Mouse (Mus musculus): ENCODE measurements around the gene Mtss1l. TPM values are rescaled to one million over a fixed set of nuclear protein-coding genes. Genes with fewer than 3 reads are reported as not detected.

Gene Mtss1l
- polyA plus RNA-seq, 1 experiment, result 23.0 TPM

DNA sequence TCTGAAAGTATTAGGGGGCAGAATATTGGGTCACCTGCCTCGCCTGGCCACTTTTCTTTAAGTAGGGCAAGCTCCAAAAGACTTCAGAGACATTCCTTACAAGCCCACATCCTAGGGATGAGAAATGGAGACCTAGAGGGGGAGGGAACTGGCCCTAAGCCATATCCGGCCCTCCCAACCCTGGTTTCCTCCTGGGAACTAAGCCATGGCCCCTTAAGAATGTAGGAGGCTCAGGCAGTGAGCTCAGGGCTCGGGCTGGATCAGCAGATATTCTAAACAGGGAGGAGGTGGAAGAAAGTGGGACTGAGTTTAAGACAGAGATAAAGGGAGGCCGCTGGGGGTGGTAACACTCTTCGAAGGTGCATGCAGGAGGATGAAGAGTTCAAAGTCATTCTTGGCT lies 39.9 kb downstream of the Mtss1l start:
- TF ChIP-seq CTCF (conservative IDR thresholded peaks at IDR 0.05; ENCODE audit: insufficient read depth, insufficient read length, low read depth, low read length) (no peak), POLR2A (IDR thresholded peaks at IDR 0.05; ENCODE audit: low read depth, low read length) (no peak)
- Histone ChIP-seq H3K27ac (ENCODE audit: insufficient read depth, low read depth, low read length) (peak overlapping the region; percentile 41), H3K4me1 (ENCODE audit: control insufficient read depth, insufficient read depth, low read length) (peaks cover 5% of the 10 kb centered on the region; the same call in 1 of the 2 replicates), H3K36me3 (ENCODE audit: control insufficient read depth, insufficient read depth, low read length) (no peaks in the 10 kb centered on the region), H3K4me3 (ENCODE audit: insufficient read depth, low read depth, low read length) (no peak overlapping the region), H3K27me3 (replicated peaks; ENCODE audit: control insufficient read depth, insufficient read depth, low read length) (no peaks in the 10 kb centered on the region)
- peak; percentile 90 for DNase-seq
- 45% methylated on average over 5 of the region's 5 CpGs for WGBS

DNA sequence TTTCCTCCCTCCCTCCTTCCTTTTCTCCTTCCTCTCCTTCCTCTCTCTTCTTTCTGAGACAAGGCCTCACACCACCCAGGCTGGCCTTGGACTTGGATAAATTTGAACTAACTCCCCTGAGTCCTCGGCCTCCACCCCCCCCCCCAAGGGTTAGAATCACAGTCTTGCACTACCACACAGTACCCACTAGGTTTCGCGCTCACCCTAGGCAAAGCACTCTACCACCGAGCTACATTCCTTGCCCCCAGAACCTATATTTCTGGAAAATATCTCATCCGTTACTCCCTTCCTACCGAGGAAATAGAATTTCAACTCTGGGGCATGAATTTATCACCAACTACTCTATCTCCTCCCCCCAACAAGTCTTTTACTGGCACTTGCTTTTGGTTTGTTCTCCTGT lies 40.7 kb downstream of the Mtss1l start:
- DNase-seq, result peak; percentile 14
- Histone ChIP-seq H3K27ac (ENCODE audit: insufficient read depth, low read depth, low read length) (peak overlapping the region; percentile 9; the same call in 1 of the 2 replicates), H3K27me3 (replicated peaks; ENCODE audit: control insufficient read depth, insufficient read depth, low read length) (no peaks in the 10 kb centered on the region), H3K4me3 (ENCODE audit: insufficient read depth, low read depth, low read length) (no peak overlapping the region), H3K36me3 (ENCODE audit: control insufficient read depth, insufficient read depth, low read length) (no peaks in the 10 kb centered on the region), H3K4me1 (ENCODE audit: control insufficient read depth, insufficient read depth, low read length) (peaks cover 5% of the 10 kb centered on the region; the same call in 1 of the 2 replicates)
- TF ChIP-seq POLR2A (IDR thresholded peaks at IDR 0.05; ENCODE audit: low read depth, low read length), result no peak
- TF ChIP-seq CTCF (conservative IDR thresholded peaks at IDR 0.05; ENCODE audit: insufficient read depth, insufficient read length, low read depth, low read length), result peak; percentile 44
- 33% methylated on average over 6 of the region's 6 CpGs for WGBS

DNA sequence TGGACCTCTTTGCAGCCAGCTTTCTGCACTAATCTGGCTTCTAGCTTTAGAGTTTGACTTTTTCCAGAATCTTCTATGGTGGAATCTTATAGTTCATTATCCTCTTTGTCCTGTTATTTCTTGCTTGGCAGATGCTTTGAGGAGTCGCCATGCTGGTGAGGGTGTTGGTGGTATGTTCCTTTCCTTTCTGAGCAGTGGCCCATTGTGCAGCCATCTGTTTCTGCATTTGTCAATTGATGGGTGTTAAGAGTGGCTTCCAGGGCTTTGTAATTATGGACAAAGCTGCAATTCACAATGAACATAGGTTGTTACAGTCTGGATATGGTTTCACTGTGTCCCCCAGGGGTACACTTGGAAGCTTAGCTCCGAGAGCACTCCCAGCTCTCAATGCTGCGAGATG lies 43.4 kb downstream of the Mtss1l start:
- DNase-seq, result no peak
- no peaks in the 10 kb centered on the region for H3K36me3 ChIP-seq (ENCODE audit: control insufficient read depth, insufficient read depth, low read length)
- peaks cover 5% of the 10 kb centered on the region; the same call in 1 of the 2 replicates for H3K4me1 ChIP-seq (ENCODE audit: control insufficient read depth, insufficient read depth, low read length)
- TF ChIP-seq CTCF (conservative IDR thresholded peaks at IDR 0.05; ENCODE audit: insufficient read depth, insufficient read length, low read depth, low read length) (no peak), POLR2A (IDR thresholded peaks at IDR 0.05; ENCODE audit: low read depth, low read length) (no peak)
- WGBS, result 93% methylated on average over 3 of the region's 3 CpGs
- no peak overlapping the region for H3K27ac ChIP-seq (ENCODE audit: insufficient read depth, low read depth, low read length)
- no peaks in the 10 kb centered on the region for H3K27me3 ChIP-seq (replicated peaks; ENCODE audit: control insufficient read depth, insufficient read depth, low read length)
- H3K4me3 ChIP-seq (ENCODE audit: insufficient read depth, low read depth, low read length), result no peak overlapping the region

DNA sequence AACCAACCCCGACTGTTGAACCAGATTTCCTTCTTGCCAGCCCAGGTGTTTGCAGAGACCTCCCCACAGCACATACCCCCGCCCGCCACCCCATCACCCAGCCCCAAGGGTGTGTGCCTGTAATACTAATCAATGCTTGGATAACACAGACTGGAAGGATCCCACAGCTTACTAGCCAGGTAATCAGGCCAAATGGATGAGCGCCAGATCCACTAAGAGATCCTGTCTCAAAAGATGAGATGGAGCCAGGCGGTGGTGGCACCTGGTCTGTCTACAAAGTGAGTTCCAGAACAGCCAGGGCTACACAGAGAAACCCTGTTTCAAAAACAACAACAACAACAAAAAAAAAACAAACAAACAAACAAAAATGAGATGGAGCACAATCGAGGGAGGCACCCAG lies 46.0 kb downstream of the Mtss1l start:
- WGBS, result 88% methylated on average over 6 of the region's 6 CpGs
- Histone ChIP-seq H3K4me3 (ENCODE audit: insufficient read depth, low read depth, low read length) (no peak overlapping the region), H3K36me3 (ENCODE audit: control insufficient read depth, insufficient read depth, low read length) (no peaks in the 10 kb centered on the region), H3K27me3 (replicated peaks; ENCODE audit: control insufficient read depth, insufficient read depth, low read length) (no peaks in the 10 kb centered on the region), H3K27ac (ENCODE audit: insufficient read depth, low read depth, low read length) (no peak overlapping the region), H3K4me1 (ENCODE audit: control insufficient read depth, insufficient read depth, low read length) (no peaks in the 10 kb centered on the region)
- TF ChIP-seq CTCF (conservative IDR thresholded peaks at IDR 0.05; ENCODE audit: insufficient read depth, insufficient read length, low read depth, low read length) (no peak), POLR2A (IDR thresholded peaks at IDR 0.05; ENCODE audit: low read depth, low read length) (no peak)
- DNase-seq, result no peak

DNA sequence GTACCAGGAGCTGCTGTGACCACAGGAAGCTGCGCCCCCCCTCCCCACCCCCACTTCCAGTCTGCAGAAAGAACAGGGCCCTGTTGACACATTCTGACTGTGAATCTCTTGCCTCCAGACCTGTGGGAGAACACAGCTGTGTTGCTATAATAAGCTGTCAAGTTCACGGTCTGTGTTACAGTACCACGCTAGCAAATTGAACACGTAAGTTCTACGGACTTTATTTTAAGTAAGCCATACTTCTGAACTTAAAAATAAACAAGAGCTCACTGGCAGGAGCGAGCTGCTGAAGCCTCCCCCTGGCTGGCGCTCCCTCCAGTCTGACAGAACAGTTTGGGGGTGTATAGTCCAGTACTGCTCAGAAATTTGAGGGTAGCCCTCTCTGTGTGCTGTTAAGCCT lies 51.2 kb downstream of the Mtss1l start:
- no peak for DNase-seq
- no peaks in the 10 kb centered on the region for H3K36me3 ChIP-seq (ENCODE audit: control insufficient read depth, insufficient read depth, low read length)
- no peak overlapping the region for H3K27ac ChIP-seq (ENCODE audit: insufficient read depth, low read depth, low read length)
- no peak for TF ChIP-seq CTCF (conservative IDR thresholded peaks at IDR 0.05; ENCODE audit: insufficient read depth, insufficient read length, low read depth, low read length)
- H3K27me3 ChIP-seq (replicated peaks; ENCODE audit: control insufficient read depth, insufficient read depth, low read length), result no peaks in the 10 kb centered on the region
- no peak overlapping the region for H3K4me3 ChIP-seq (ENCODE audit: insufficient read depth, low read depth, low read length)
- 68% methylated on average over 7 of the region's 7 CpGs for WGBS
- peaks cover 11% of the 10 kb centered on the region for H3K4me1 ChIP-seq (ENCODE audit: control insufficient read depth, insufficient read depth, low read length)

DNA sequence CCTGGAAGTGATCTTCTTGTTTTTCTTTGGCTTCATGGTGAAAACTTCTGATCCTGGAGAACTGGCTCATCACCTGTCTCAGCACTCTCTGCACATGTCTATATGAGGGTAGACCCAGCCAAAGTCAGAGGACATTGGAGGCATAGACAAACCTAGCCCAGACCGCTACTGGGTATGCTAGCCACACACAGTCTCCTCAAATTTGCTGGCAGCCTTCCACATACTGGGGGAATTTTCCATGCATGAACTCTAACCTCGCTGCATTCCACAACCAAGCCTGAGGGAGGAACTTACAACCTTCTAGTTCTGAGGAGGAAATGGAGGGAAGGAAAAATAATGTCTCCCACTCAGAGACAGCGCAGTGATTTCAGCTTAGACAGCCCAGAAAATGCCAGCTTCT lies 52.8 kb downstream of the Mtss1l start:
- TF ChIP-seq POLR2A (IDR thresholded peaks at IDR 0.05; ENCODE audit: low read depth, low read length), result no peak
- TF ChIP-seq CTCF (conservative IDR thresholded peaks at IDR 0.05; ENCODE audit: insufficient read depth, insufficient read length, low read depth, low read length), result no peak
- Histone ChIP-seq H3K36me3 (ENCODE audit: control insufficient read depth, insufficient read depth, low read length) (no peaks in the 10 kb centered on the region), H3K27ac (ENCODE audit: insufficient read depth, low read depth, low read length) (peak overlapping the region; percentile 95), H3K27me3 (replicated peaks; ENCODE audit: control insufficient read depth, insufficient read depth, low read length) (no peaks in the 10 kb centered on the region), H3K4me3 (ENCODE audit: insufficient read depth, low read depth, low read length) (no peak overlapping the region), H3K4me1 (ENCODE audit: control insufficient read depth, insufficient read depth, low read length) (peaks cover 11% of the 10 kb centered on the region)
- WGBS, result 17% methylated on average over 3 of the region's 3 CpGs
- peak; percentile 95 for DNase-seq

DNA sequence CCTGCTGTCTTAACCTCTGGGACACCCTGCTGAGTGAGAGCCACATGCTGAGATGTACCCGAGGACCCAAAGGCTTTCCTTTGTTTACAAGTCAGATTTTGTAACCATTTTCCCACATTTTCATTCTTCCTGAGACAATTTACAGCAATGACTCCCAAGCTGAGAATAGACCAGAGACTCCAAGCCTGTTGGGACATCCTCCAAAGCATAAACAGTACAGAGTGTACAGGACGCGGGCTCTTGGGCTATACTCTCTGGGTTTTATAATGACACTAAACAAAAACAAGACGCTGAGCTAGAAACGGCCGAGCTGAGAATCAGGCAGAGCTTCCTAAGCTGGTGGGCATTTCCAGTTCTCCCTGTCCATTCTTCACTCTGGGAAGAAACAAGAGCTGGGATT lies 53.4 kb downstream of the Mtss1l start:
- no peak overlapping the region for H3K4me3 ChIP-seq (ENCODE audit: insufficient read depth, low read depth, low read length)
- TF ChIP-seq POLR2A (IDR thresholded peaks at IDR 0.05; ENCODE audit: low read depth, low read length) (no peak), CTCF (conservative IDR thresholded peaks at IDR 0.05; ENCODE audit: insufficient read depth, insufficient read length, low read depth, low read length) (no peak)
- H3K4me1 ChIP-seq (ENCODE audit: control insufficient read depth, insufficient read depth, low read length), result peaks cover 11% of the 10 kb centered on the region
- H3K27me3 ChIP-seq (replicated peaks; ENCODE audit: control insufficient read depth, insufficient read depth, low read length), result no peaks in the 10 kb centered on the region
- no peaks in the 10 kb centered on the region for H3K36me3 ChIP-seq (ENCODE audit: control insufficient read depth, insufficient read depth, low read length)
- DNase-seq, result peak; percentile 36
- H3K27ac ChIP-seq (ENCODE audit: insufficient read depth, low read depth, low read length), result peak overlapping the region; percentile 95
- WGBS, result 78% methylated on average over 6 of the region's 6 CpGs

DNA sequence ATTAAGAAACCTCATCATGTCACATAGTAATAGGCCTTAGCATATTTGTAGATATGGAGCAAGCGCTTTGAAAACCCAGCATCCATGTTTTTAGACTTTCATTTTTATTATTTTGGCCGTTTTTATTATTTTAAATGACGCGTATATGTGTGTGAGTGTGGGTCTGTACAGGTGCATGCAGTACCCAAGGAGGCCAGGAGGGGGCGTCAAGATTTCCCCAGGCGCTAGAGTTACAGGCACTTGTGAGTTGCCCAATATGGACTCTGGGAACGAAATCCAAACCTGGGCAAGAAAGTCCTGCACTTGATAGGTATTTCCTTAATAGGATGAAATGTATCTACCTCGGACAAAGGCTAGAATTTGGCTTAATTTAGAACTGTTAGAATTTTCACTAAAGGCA lies 54.0 kb downstream of the Mtss1l start:
- peak; percentile 22 for DNase-seq
- TF ChIP-seq POLR2A (IDR thresholded peaks at IDR 0.05; ENCODE audit: low read depth, low read length) (no peak), CTCF (conservative IDR thresholded peaks at IDR 0.05; ENCODE audit: insufficient read depth, insufficient read length, low read depth, low read length) (peak; percentile 36)
- H3K27me3 ChIP-seq (replicated peaks; ENCODE audit: control insufficient read depth, insufficient read depth, low read length), result no peaks in the 10 kb centered on the region
- H3K27ac ChIP-seq (ENCODE audit: insufficient read depth, low read depth, low read length), result no peak overlapping the region
- H3K4me1 ChIP-seq (ENCODE audit: control insufficient read depth, insufficient read depth, low read length), result peaks cover 11% of the 10 kb centered on the region
- no peaks in the 10 kb centered on the region for H3K36me3 ChIP-seq (ENCODE audit: control insufficient read depth, insufficient read depth, low read length)
- 83% methylated on average over 8 of the region's 8 CpGs for WGBS
- no peak overlapping the region for H3K4me3 ChIP-seq (ENCODE audit: insufficient read depth, low read depth, low read length)

Data from kidney, adult 2 months (tissue).